Mouse (Mus musculus) cortical plate, adult 2 months (tissue): ENCODE measurements around the gene Shank2. TPM values are rescaled to one million over a fixed set of nuclear protein-coding genes. Genes with fewer than 3 reads are reported as not detected.

Experiments
- H3K27ac ChIP-seq: fragments of 200-500 bp; 2 replicates; pipeline ENCODE4 v1.5.1; 2012; ENCODE audit warnings: low read length, control low read depth, inconsistent platforms; ENCODE audit not compliant: insufficient read depth
- H3K4me1 ChIP-seq: fragments of 200-500 bp; 2 replicates; pipeline ENCODE4 v1.6.1; 2011; ENCODE audit warnings: low read length; ENCODE audit not compliant: control insufficient read depth, insufficient read depth
- H3K4me3 ChIP-seq: fragments of 200-500 bp; 2 replicates; pipeline ENCODE4 v1.5.1; 2011; ENCODE audit warnings: mild to moderate bottlenecking, low read length, control low read depth; ENCODE audit not compliant: insufficient read depth
- CTCF ChIP-seq: fragments of 200-500 bp; IDR thresholded peaks from 2 replicates; pipeline ENCODE4 v1.5.1; 2011; ENCODE audit warnings: mild to moderate bottlenecking, control low read depth, low read length; ENCODE audit not compliant: insufficient read depth; ENCODE audit errors: extremely low read depth
- POLR2A ChIP-seq: fragments of 200-500 bp; IDR thresholded peaks from 2 replicates; pipeline ENCODE4 v1.6.1; 2011; ENCODE audit warnings: mild to moderate bottlenecking, low read length, control low read depth; ENCODE audit not compliant: insufficient read depth; ENCODE audit errors: extremely low read depth
- polyA plus RNA-seq: library from polyadenylated mRNA; depleted of rRNA; stranded (reverse); fragments of >200 nt; gene quantifications from 2 replicates; pipeline ENCODE4 v1.2.3, GENCODE M21; 2012

The Shank2 gene
- polyA plus RNA-seq, 1 experiment: 69.7 TPM

DNA sequence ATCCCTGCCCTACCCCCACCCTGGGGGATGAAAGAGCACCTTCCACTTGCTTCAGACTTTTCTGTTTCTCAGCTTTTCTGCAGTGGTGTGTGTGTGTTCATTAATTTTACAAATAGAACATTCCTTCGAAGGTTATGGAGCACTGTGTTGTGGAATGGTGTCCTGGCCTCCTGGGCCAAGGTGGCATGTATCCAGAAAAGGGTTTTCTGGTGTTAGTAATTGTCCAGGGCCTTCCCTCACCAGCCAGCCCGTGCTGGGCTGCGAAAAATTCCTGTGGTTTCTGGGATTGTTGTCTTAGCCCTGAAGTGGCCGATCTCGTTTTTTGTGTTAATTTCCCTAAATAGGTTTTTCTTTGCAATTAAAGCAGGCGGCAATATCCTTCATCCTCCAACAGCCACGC lies 289.8 kb downstream of the Shank2 start:
- H3K27ac ChIP-seq: no peak overlapping the region
- no peak overlapping the region for H3K4me3 ChIP-seq
- H3K4me1 ChIP-seq: peaks cover 26% of the 10 kb centered on the region

GRCm38 (mm10) chr7:144293611-144294010 lies 291.9 kb downstream of the Shank2 start:
- H3K4me3 ChIP-seq: no peak overlapping the region
- peaks cover 21% of the 10 kb centered on the region for H3K4me1 ChIP-seq
- H3K27ac ChIP-seq: no peak overlapping the region
- no peak for TF ChIP-seq CTCF
- no peak for TF ChIP-seq POLR2A

More for the DNA sequence above, 289.8 kb downstream of the Shank2 start:
- TF ChIP-seq POLR2A (no peak), CTCF (no peak)

GRCm38 (mm10) chr7:144294239-144295200 lies 292.8 kb downstream of the Shank2 start:
- H3K27ac ChIP-seq: no peak overlapping the region
- TF ChIP-seq POLR2A (no peak), CTCF (no peak)
- H3K4me1 ChIP-seq: peaks cover 19% of the 10 kb centered on the region
- no peak overlapping the region for H3K4me3 ChIP-seq

GRCm38 (mm10) chr7:144299351-144299750 lies 297.6 kb downstream of the Shank2 start:
- H3K4me3 ChIP-seq: no peak overlapping the region
- H3K4me1 ChIP-seq: peaks cover 5% of the 10 kb centered on the region
- TF ChIP-seq POLR2A (no peak), CTCF (no peak)
- H3K27ac ChIP-seq: no peak overlapping the region

DNA sequence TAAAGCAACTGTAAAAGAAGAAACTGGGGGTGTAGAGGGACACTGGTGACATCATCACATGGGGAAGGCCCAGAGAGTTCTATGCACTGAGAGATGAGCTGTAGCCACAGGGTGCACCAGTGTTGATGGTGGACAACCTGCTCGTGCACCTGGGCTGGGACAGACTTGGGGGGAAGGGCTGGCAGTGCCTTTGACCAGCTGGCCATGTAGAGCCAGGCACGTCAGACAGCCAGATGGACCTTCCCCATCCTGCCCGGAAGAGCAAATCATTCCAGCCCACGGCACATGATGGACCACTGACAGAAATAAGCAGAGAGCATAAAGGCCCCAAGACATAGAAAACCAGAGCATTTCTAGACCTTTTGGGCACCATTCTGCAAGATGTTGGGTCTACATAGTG lies 299.9 kb downstream of the Shank2 start:
- Histone ChIP-seq H3K4me1 (peaks cover 2% of the 10 kb centered on the region), H3K4me3 (no peak overlapping the region), H3K27ac (no peak overlapping the region)
- TF ChIP-seq CTCF: no peak
- no peak for TF ChIP-seq POLR2A

DNA sequence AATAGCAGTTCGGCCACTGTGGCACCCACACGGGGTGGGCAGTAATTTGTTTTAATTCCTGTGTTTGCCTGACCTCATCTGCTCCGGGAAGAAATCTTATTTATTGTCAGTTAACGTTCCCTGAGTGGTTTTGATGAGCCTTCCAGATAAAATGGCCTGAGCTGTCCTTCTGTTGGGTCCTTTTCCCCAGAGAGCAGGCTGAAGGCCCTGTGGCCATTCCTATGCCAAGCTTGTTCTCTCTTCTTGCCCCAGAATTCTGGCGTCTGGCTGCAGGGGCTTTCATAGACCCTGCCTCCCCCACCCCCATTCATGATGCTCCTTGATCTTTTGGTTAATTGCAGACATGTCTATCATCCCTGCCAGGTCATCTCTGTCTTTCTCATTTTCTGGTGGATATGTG lies 300.8 kb downstream of the Shank2 start:
- TF ChIP-seq CTCF: no peak
- TF ChIP-seq POLR2A: no peak
- H3K4me1 ChIP-seq: peaks cover 2% of the 10 kb centered on the region
- no peak overlapping the region for H3K27ac ChIP-seq
- H3K4me3 ChIP-seq: no peak overlapping the region

DNA sequence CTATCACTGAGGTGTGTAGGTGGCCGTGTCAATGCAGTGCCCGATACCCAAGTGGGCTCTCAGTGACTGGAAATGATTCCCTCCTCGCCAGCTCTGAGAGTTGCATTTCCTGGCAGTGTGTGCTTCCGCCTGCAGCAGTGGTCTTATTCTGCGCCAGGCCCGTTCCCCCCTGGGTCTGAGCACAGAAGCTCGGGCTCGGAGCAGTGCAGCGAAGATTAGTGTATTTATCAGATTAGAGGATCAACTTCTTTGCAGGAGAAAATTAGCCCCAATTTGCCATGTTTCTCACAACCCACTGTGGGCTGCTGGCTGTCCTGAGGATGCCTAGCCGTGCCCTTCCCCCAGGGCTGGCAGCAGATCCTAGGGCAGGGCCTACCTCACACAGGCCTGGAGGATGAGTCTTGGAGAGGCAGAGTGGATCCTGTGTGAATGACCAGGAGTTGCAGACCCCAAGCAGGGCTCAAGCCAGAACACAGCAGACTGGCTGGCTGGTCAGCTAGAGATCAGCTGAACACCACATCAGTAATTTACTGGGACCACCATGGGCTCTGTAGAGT lies 306.2 kb downstream of the Shank2 start:
- Histone ChIP-seq H3K4me1 (peaks cover 3% of the 10 kb centered on the region), H3K27ac (no peak overlapping the region), H3K4me3 (no peak overlapping the region)
- TF ChIP-seq POLR2A (no peak), CTCF (no peak)

- H3K27ac ChIP-seq: no peak overlapping the region
- TF ChIP-seq CTCF: no peak
- no peak for TF ChIP-seq POLR2A
Measured at GRCm38 (mm10) chr7:144314438-144315105, 312.8 kb downstream of the Shank2 start.

DNA sequence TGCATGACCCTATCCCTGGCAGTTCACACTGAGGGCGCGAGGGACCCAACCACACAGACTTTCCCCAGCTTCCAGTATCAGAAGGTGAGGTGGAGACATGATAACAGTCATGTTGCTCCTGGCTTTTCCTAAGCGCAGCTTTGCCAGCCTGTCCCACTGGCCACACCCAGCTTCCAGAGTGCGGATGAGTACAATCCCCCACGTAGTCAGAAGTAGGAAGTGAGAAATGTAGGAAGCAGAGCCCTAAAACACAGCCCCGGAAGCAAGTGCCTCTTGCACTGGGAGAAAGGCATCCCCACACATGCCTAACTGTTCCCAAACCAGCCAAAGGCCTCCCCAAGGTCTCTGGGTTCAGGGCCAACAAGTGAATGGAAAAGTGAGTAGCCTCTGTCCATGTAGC lies 314.5 kb downstream of the Shank2 start:
- TF ChIP-seq CTCF (no peak), POLR2A (no peak)
- Histone ChIP-seq H3K4me3 (no peak overlapping the region), H3K27ac (peak overlapping the region; percentile 40), H3K4me1 (peaks cover 26% of the 10 kb centered on the region)

More at GRCm38 (mm10) chr7:144314438-144315105, 312.8 kb downstream of the Shank2 start:
- peaks cover 26% of the 10 kb centered on the region for H3K4me1 ChIP-seq
- no peak overlapping the region for H3K4me3 ChIP-seq

GRCm38 (mm10) chr7:144316797-144317196 lies 315.1 kb downstream of the Shank2 start:
- no peak overlapping the region for H3K4me3 ChIP-seq
- peak overlapping the region; percentile 40 for H3K27ac ChIP-seq
- H3K4me1 ChIP-seq: peaks cover 26% of the 10 kb centered on the region
- TF ChIP-seq POLR2A: no peak
- no peak for TF ChIP-seq CTCF
